Mouse (Mus musculus) cerebellum, adult 2 months (tissue): ENCODE measurements at regions not wholly inside any gene's neighbourhood (a gene's known extent, or its start where the extent isn't known, plus 50 kb on each side); places are given as distances from the start of the nearest gene placed in this dataset.

Experiments
- CTCF ChIP-seq: fragments of 200-500 bp; IDR thresholded peaks from 2 replicates; pipeline ENCODE4 v1.5.1; 2011; ENCODE audit warnings: low read depth, mild to moderate bottlenecking, control low read depth, low read length, moderate library complexity, borderline replicate concordance; ENCODE audit not compliant: insufficient read depth
- POLR2A ChIP-seq: fragments of 200-500 bp; IDR thresholded peaks from 2 replicates; pipeline ENCODE4 v1.6.1; 2011; ENCODE audit warnings: low read length, control low read depth, borderline replicate concordance; ENCODE audit not compliant: insufficient read depth

- TF ChIP-seq POLR2A (no peak), CTCF (no peak)
Observed at GRCm38 (mm10) chr9:67104616-67105015, 55.4 kb upstream of the Tpm1 start.
